Mouse (Mus musculus) yolk sac, embryonic 10.5 days (tissue): ENCODE results near the gene Pip5kl1.
A peak's percentile ranks its signal among the peaks of the same experiment; 100 is the strongest.

Experiments
- DNase-seq: peaks from one replicate; pipeline ENCODE4 v3.0.0-alpha.2; 2017; ENCODE audit warnings: low spot score

Pip5kl1 gene

DNA sequence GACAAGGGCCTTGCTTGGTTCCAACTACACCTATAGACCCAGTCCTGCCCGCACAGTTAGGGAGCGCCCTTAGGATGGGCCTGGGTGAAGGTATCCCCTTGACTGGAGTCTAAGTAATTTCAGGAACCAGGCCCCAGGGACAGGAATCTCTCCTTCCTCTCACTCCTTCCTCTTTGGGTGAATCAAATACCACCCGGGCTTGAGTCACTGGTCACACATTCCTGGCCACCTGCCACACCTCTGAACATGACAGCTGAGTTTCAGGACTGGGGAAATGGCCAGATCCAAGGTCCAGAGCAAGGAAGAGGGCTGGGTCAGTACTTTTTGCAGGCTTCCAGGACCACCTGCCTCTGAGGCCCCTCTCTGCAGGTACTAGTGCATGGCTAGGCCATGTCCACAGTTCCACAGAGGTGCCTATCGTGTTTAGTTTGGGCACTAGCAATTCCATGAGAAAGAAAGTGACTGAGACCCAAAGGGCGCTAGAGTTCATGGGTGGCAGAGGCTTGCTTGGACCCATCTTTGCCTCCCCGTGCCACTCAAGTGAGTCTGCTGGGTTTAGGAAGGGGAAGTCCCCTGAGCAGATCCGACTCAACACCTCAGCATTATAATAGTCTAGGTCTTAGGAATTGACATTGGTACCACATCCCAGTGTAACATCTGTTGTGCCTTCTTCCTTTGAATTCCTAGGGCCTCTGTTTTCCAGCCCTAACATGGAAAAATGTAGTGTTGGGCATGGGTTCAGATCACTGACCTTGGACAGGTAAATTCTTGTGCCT, 26.4 kb upstream of the Pip5kl1 start:
- DNase-seq, result no peak

- no peak for DNase-seq
Measured at GRCm38 (mm10) chr2:32549171-32549570, 25.4 kb upstream of the Pip5kl1 start.

GRCm38 (mm10) chr2:32549764-32550163, 24.8 kb upstream of the Pip5kl1 start:
- no peak for DNase-seq

GRCm38 (mm10) chr2:32551236-32551635, 23.4 kb upstream of the Pip5kl1 start:
- DNase-seq, result no peak

GRCm38 (mm10) chr2:32553592-32554148, 20.9 kb upstream of the Pip5kl1 start:
- no peak for DNase-seq

DNA sequence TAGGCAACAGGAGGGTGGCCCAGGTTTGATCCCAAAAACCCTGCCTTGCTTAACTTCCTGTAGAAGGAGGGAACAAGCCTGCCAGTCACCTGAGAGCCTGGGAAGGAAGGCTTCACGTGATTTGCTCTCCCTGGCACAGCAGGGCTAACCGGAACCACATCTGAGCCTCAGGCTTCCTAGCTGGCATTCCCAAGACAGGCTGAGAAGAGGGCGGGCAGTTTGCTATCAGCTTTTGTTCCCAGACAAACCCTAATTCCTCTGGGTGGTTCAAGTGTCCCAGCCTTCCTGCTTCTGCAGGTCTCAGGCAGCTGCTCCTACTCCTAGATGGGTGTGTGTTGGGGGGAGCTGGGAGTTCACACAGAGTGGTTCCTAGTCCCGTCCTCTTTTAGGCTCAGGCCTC, 19.1 kb upstream of the Pip5kl1 start:
- DNase-seq, result no peak

GRCm38 (mm10) chr2:32556019-32556418, 18.6 kb upstream of the Pip5kl1 start:
- DNase-seq, result no peak

DNA sequence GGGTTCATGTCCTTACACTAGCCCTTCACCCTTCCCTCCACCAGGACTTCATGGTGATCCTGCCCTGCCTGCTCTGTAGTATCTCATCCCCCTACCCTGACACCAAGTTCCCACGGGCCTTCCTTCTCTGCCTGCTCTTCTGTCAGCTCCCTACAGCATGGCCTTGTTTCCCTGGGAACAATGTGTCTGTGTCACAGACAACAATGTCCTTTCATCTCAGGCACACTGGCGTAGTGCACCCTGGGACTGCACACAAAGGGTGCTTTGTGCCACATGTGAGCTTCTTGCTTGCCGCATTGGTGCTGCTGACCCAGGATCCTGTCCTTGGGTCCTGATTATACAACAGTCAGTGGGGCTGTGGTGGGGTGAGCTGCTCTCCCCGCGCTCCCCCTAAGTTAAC, 15.0 kb upstream of the Pip5kl1 start:
- no peak for DNase-seq

GRCm38 (mm10) chr2:32566536-32567063, 8.0 kb upstream of the Pip5kl1 start:
- DNase-seq, result peak; percentile 64

DNA sequence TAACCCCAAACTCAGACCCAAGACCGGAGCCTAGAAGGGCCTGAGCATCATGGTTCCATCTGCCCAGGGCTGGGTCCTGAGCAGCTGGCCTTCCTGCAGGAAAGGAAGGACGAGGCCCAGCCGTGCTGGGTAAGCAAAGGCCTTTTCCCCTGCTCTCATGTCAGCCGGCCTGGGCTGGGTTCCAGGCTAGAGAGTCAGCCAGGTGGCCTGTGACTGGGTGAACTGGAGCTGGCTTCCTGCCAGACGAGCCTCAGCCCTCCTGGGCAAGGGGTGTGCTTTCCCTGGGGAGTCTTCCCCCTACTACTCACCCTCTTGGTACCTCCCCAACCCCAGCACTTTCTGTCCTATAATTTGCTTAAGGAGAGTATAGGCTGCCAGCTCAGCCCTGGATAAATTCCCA, 6.4 kb upstream of the Pip5kl1 start:
- DNase-seq, result no peak

- no peak for DNase-seq
Measured at GRCm38 (mm10) chr2:32568941-32569340, 5.7 kb upstream of the Pip5kl1 start.

GRCm38 (mm10) chr2:32570698-32571494, 3.7 kb upstream of the Pip5kl1 start, which contains the start of gene Dpm2:
Dpm2 (plus strand) TSS chr2:32570858.
- DNase-seq, result peak; percentile 88

GRCm38 (mm10) chr2:32572196-32572595, 2.4 kb upstream of the Pip5kl1 start:
- DNase-seq, result no peak

GRCm38 (mm10) chr2:32574901-32575585, 446 bp downstream of the Pip5kl1 start:
- no peak for DNase-seq

DNA sequence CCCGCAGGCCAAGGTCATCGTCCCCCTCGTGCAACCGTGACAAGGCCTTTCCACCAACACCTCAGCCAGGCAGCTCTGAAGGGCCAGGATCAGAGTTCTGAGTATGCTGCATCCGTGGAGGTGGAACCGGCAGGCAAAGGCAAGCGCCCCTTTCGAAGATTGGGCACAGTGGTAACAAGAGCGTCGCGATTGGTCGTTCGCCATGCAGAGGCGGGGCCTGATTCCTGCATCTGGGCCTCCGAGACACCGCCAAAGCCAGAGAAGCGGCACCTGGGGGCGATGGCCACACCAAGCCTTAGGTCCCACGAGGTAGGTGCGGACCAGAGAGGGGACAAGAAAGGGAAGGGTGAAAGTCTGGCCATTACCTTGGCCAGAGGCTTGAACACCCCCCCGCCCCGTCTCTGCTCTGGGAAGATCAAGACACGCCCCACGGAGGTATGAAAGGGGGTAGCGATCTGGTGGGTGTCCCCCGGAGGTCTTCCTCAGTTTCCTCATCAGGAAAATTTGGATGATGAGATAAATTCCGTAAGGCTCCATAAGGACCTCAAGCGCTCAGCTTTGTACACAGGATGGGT, 1.1 kb downstream of the Pip5kl1 start, which contains the start of gene 9430097D07Rik:
TSS of gene 9430097D07Rik (minus strand) at position 99 of the 575 bp plus-strand sequence.
- no peak for DNase-seq

- no peak for DNase-seq
Measured at GRCm38 (mm10) chr2:32576532-32576931, 1.9 kb downstream of the Pip5kl1 start.

DNA sequence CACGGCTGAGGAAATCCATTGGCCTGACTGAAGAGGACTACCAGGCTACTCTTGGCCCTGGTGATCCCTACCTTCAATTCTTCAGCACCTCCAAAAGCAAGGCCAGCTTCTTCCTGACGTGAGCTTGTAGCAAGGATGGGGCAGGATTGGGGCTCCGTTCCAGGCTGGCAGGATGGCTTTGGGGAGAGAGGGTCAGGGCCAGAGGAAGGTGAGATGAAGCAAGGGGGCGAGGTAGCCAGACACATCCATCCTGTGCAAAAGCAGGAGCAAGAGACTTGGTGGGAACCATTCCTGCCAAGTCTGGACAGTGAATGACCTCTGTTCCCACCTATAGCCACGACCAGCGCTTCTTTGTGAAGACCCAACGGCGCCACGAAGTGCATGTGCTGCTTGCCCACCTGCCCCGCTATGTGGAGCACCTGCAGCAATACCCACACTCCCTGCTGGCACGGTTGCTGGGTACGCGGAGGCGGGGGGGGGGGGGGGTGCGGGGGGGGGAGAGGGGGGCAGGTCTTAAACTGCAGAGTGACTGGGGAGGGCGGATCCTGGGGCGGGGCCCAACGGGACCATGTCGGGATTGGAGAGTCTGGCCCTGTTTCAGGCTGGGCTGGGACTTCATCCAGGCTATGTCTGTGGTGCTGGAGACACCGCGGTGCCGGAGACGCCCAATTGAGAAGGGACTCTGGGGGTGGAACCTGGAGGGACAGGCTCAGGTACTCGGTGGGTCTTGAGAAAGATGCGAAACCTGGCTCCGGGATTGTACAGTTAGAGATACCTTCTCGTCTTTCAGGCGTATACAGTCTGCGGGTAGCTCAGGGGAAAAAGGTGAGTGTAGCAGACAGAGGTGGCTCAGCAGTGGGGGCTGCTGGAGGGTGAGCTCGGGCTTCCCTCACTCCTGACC, 3.8 kb downstream of the Pip5kl1 start:
- DNase-seq, result no peak

GRCm38 (mm10) chr2:32581450-32582095, 7.0 kb downstream of the Pip5kl1 start:
- no peak for DNase-seq

DNA sequence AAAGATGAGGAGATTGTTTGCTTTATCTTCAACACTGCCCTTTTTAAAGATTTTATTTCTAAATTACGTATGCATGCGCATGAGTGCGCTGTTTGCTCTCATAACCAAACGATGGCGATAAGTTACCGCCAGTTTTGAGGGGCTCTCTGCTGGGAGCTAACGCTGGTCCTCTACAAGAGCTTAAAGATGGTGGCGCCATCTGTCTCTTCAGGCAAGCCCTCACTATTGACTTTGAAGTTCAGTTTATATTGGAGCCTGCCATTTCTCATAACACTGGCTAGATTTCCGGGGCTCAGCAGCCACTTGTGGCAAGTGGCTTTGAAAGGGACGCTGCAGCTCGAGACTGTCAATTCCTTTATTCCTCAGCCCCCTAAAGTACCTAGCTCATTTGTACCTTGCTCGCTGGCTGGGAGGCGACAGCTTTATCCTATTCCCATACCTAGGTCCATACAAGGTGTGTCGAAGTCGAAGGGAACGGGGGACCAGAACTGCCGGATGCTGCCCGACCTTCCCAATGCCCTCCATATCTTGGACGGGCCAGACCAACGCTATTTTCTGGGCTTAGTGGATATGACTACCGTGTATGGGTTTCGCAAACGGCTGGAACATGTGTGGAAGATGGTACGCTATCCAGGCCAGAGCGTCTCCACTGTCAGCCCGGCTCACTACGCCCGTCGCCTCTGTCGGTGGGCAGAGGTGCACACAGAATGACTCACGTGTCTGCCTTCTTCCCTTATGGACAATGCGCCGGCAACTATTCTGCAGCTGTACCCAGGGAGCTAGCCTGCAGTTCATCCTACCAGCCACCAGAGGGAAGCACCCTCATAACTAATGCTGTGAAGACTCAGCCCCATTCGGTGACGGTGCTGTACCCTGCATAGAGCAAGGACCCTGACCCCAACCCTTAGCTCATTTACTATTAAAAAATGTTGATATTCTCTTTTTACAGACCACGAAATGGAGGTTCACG, 8.5 kb downstream of the Pip5kl1 start:
- peak; percentile 60 for DNase-seq
